In the genomic region with DNA sequence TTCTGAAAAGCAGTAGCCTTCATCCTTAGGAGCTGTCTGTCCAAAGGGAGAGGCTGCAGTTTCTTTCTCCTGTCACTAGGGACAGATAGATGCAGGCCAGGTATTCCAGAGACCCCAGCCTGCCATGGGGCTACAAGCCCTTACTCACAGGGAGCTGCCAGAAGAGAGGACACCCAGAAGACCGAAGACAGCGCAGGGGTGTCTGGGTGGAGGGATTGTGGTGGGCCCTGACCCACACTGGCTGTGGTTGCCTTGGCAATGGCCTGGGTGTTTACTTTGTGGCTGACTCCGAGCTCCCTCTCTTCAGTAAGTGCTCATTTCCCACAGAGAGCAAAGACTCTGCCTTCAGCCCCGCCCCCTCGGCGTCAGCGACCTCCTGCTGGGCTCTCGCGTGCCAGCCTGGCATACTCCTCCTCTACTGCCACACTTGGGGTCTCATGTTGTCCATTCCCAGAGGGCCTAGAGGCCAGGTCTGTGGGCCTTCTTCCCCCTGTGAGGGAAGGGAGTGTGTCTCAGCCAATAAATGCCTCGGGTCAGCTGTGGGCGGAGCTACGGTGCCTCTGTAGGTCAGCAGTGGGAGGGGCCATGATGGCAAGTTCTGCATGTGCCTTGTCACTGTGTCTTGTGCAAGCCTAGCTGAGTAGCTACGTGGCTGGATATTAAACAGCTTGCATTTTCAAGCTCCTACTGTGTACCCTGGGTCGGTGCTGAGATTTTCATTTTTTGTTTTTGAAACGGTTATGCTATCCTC, we compare ENCODE assay signal across 8 mouse cellular contexts. TPM values are rescaled to one million over a fixed set of nuclear protein-coding genes. Genes with fewer than 3 reads are reported as not detected.
DNase-seq lines count a peak whose midpoint lies in the region; ATAC-seq and TF ChIP-seq lines count a peak whose summit lies in the region.

No protein-coding gene starts in this region.

- TF ChIP-seq POLR2A in bone marrow macrophage, adult 2 months (IDR thresholded peaks at IDR 0.05; ENCODE audit: borderline replicate concordance, low read depth, low read length): no peak

- ATAC-seq in G1E (ENCODE audit: extremely low read depth, insufficient number of reproducible peaks, low FRiP score, poor library complexity, severe bottlenecking): peak; percentile 77
- peak; percentile 82 for ATAC-seq in megakaryocyte-erythroid progenitor cell, adult 5-6 weeks (replicated peaks; ENCODE audit: low FRiP score, low TSS enrichment, poor library complexity, severe bottlenecking)

- peak overlapping the region; percentile 95 for H3K27ac ChIP-seq in bone marrow macrophage, adult 2 months (ENCODE audit: insufficient read depth, low read depth, low read length)

- peak; percentile 34 for TF ChIP-seq CTCF in G1E (IDR thresholded peaks at IDR 0.05; ENCODE audit: low read depth, low read length)
- TF ChIP-seq CTCF in bone marrow macrophage, adult 2 months (IDR thresholded peaks at IDR 0.05; ENCODE audit: low read depth, low read length): peak; percentile 67

- H3K4me3 ChIP-seq in G1E (ENCODE audit: low read depth, low read length): peak overlapping the region; percentile 74
- peak overlapping the region; percentile 60 for H3K4me3 ChIP-seq in bone marrow macrophage, adult 2 months (ENCODE audit: insufficient read depth, low read length)

- intact Hi-C loops in heart, postnatal 10 days (cut with DNase I): no loop called here

- DNase-seq in G1E (ENCODE audit: low spot score): peak; percentile 94
- DNase-seq in fat pad, adult 2 months (ENCODE audit: extremely low read depth, low read depth, low spot score): peak; percentile 86
- DNase-seq in heart, postnatal 10 days: peak; percentile 86
- DNase-seq in kidney, postnatal 4 days: peak; percentile 88 to 93
- peak; percentile 92 to 95 for DNase-seq in spleen, postnatal 10 days (ENCODE audit: low spot score in 2 of 2)
- no peak for DNase-seq in layer of hippocampus, postnatal 10 days (ENCODE audit: low spot score in 2 of 2)

- H3K4me1 ChIP-seq in G1E (ENCODE audit: insufficient read depth, low read depth, low read length): peaks cover 72% of the 10 kb centered on the region
- H3K4me1 ChIP-seq in bone marrow macrophage, adult 2 months (ENCODE audit: control insufficient read depth, insufficient read depth, low read length): peaks cover 33% of the 10 kb centered on the region

- H3K9me3 ChIP-seq in G1E (replicated peaks): no peaks in the 10 kb centered on the region

- peaks cover 26% of the 10 kb centered on the region for H3K36me3 ChIP-seq in G1E (replicated peaks)

- peaks cover 10% of the 10 kb centered on the region for H3K27me3 ChIP-seq in G1E (ENCODE audit: insufficient read depth, low read length)

RNA-seq across cellular contexts. Expression of a gene that starts 19.5 kb away (rescaled TPM):
- total RNA-seq in G1E (2014; fragmentation: Nextera tagmentation) (8.5 and 17.9 TPM in 2 replicates), G1E (2017) (2.4 and 4.4 TPM in 2 replicates)
- 18.6 and 21.9 TPM in 2 replicates for polyA plus RNA-seq in G1E (2012)
- polyA plus RNA-seq in bone marrow macrophage, adult 2 months (2012; ENCODE audit: insufficient read depth, insufficient read length, missing spikeins): 7.5 and 9.2 TPM in 2 replicates
- 10 to 100 TPM; 34.4 to 34.7 TPM for total RNA-seq in heart, postnatal 10 days (2021)
- 18.4 and 22.3 TPM in 2 replicates for total RNA-seq in megakaryocyte-erythroid progenitor cell, adult 5-6 weeks (2014; fragmentation: Nextera tagmentation)
- total RNA-seq in megakaryocyte-erythroid progenitor cell, adult 5-6 weeks (2017): 3.9 and 14.5 TPM in 2 replicates
- 10 to 100 TPM; 73.3 to 77.4 TPM for total RNA-seq in layer of hippocampus, postnatal 10 days (2021)

Comparison
In these comparisons a context has a peak if more than half of its experiments do, and no peak if none do; other contexts are left out.
1. DNase-seq: peak in G1E (single experiment), fat pad, adult 2 months (single experiment), heart, postnatal 10 days (2 of 2), kidney, postnatal 4 days (2 of 2) and spleen, postnatal 10 days (2 of 2); none in layer of hippocampus, postnatal 10 days (0 of 2).